Mouse (Mus musculus): Measurements from ENCODE around the gene A430089I19Rik.
"Not testable (repeated sequence)": the region's sequence is repeated elsewhere in the genome, so short reads cannot be mapped to it uniquely, and the experiment has no call there.

The A430089I19Rik gene

DNA sequence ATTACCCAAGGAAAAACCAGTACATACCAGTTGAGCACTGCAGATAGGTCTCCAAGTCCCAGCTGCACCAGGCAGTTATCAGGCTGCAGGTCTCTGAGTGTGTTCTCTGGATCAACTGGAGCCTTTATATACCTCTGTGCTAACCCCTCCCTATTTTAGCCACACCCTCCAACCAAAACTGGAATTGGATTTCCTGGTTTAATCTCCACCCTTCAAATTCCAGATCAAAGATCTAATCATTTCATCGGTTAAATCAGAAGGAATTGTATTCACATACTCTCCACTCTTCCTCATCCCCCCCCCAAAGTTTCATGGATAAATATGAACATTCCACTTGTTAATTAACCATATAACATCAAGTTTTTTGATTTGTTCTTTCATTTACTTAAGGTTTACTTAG, at the start of gene A430089I19Rik:
TSS of gene A430089I19Rik (minus strand) at position 101 of the 400 bp plus-strand sequence.
- not testable (repeated sequence) for DNase-seq (ENCODE audit: low spot score in 2 of 2)

DNA sequence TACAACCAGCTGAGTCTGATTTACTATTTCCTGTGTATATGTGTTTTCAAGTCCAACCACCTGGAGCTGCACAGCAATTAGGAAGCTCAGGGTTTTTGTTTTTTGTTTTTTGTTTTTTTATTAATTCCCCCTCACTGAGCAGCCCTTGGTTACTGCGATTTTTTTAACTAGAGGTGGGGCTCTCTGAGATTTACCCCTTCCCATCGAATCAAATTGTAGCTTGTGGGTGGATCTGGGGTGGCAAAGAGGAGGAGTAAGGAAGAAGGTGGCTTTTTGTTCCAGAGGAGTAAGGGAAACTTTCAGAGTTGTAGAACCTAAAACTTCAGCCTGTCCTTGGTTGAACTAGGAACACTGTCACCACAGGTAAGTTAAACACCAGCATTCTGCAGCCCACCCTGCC, 32.9 kb upstream of the A430089I19Rik start, which contains the start of gene AA792892:
TSS of gene AA792892 (plus strand) at position 301 of the 400 bp plus-strand sequence.
- not testable (repeated sequence) for DNase-seq (ENCODE audit: low spot score in 2 of 2)

DNA sequence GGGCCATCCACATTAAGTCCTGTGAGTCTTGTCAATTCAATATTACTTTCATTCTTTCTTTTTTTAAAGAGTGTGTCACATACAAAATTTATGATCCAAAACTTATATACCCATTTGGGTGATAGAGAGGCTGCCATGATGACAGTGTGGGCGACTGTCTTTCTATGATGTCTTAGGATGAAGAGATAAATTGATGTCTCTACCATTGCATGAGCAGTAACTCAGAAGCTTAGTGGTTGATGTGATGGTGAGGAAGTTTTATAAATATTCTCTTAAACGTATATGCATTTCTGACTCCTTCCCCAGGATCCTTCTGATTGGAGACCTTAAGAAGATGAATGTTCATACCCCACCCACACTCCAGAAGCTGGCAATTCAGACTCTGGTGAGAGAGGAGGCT, 7.5 kb upstream of the A430089I19Rik start, which contains the start of gene Gm6502:
TSS of gene Gm6502 (plus strand) at position 301 of the 400 bp plus-strand sequence.
- DNase-seq (ENCODE audit: low spot score in 2 of 2), result not testable (repeated sequence)
